Mouse (Mus musculus) stomach, postnatal 0 days (tissue): ENCODE results near the gene Nhsl1. TPM values are rescaled to one million over a fixed set of nuclear protein-coding genes. Genes with fewer than 3 reads are reported as not detected.

Experiments
- ATAC-seq: fragments of 200-750 bp; cut with Nextera tagmentation; 2 replicates; pipeline ENCODE4 v1.8.0; 2017; ENCODE audit not compliant: low FRiP score, low TSS enrichment
- DNase-seq: peaks from one replicate; pipeline ENCODE4 v3.0.0-alpha.2; 2016; ENCODE audit warnings: low spot score
- H3K27ac ChIP-seq: fragments of 300-500 bp; sonication (generic); replicated peaks from 2 replicates; pipeline ENCODE4 v1.5.1; 2014; ENCODE audit warnings: mild to moderate bottlenecking, control low read depth
- H3K27me3 ChIP-seq: fragments of 300-500 bp; sonication (generic); 2 replicates; pipeline ENCODE4 v1.6.1; 2014; ENCODE audit warnings: low read length; ENCODE audit not compliant: control insufficient read depth, insufficient read depth
- H3K36me3 ChIP-seq: fragments of 300-500 bp; sonication (generic); 2 replicates; pipeline ENCODE4 v1.6.1; 2014; ENCODE audit warnings: low read length, mixed read lengths; ENCODE audit not compliant: control insufficient read depth, insufficient read depth
- H3K4me1 ChIP-seq: fragments of 300-500 bp; sonication (generic); replicated peaks from 2 replicates; pipeline ENCODE4 v1.6.1; 2014; ENCODE audit warnings: antibody characterized with exemption; ENCODE audit not compliant: control insufficient read depth, insufficient read depth
- H3K4me2 ChIP-seq: fragments of 300-500 bp; sonication (generic); replicated peaks from 2 replicates; pipeline ENCODE4 v1.6.1; 2014; ENCODE audit warnings: low read depth, mild to moderate bottlenecking, control low read depth, moderate library complexity
- H3K4me3 ChIP-seq: fragments of 300-500 bp; sonication (generic); 2 replicates; pipeline ENCODE4 v1.5.1; 2014; ENCODE audit warnings: low read depth, low read length, control low read depth
- H3K9ac ChIP-seq: fragments of 300-500 bp; sonication (generic); 2 replicates; pipeline ENCODE4 v1.6.1; 2014; ENCODE audit warnings: mild to moderate bottlenecking, low read length, control low read depth, mixed read lengths
- H3K9me3 ChIP-seq: fragments of 300-500 bp; sonication (generic); 2 replicates; pipeline ENCODE4 v1.6.1; 2016; ENCODE audit warnings: low read length; ENCODE audit not compliant: control insufficient read depth
- CTCF ChIP-seq: IDR thresholded peaks from 2 replicates; pipeline ENCODE4 v1.5.1; 2016; ENCODE audit warnings: antibody characterized with exemption, low read depth, mild to moderate bottlenecking, moderate library complexity
- EP300 ChIP-seq: optimal IDR thresholded peaks from 2 replicates; pipeline ENCODE3; 2016; ENCODE audit warnings: antibody characterized with exemption
- WGBS: fragments of 180-500 bp; shearing (Covaris S2); extraction: QIAGEN DNeasy Blood & Tissue Kit; methylation state at CpG from one replicate; pipeline ENCODE4 v1.1.7; 2014; 5-methylcytosine and 5-hydroxymethylcytosine counted together
- polyA plus RNA-seq: library from polyadenylated mRNA; unstranded; fragments of >200 nt; fragmentation: Nextera tagmentation; extraction: Ambion mirVana; gene quantifications from 2 replicates; pipeline ENCODE4 v1.2.1, GENCODE M21; 2015

The Nhsl1 gene
- polyA plus RNA-seq, 1 experiment from 2014 or later, result 4.3 TPM

DNA sequence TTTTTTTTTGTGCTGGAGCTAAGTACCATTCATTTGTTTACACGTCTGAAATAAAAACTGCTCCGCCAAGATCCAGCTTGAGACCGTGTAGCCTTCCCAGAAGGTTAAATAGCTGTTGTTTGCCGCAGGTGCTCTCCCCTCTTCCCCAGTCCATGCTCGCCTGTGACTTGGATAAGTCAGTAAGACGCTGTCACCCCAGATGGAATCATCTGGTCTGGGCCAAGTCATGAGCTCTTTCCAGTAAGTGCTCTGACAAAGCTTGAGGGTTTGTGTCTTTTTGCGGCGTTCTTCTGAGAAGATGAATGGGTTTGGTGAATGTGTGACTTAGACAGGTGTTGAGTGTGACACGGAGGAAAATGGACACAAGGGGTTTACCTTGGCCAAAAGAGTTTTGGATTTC lies 89.8 kb downstream of the Nhsl1 start:
- ATAC-seq (no peak), DNase-seq (no peak)
- Histone ChIP-seq H3K27me3 (no peaks in the 10 kb centered on the region), H3K4me1 (peaks cover 6% of the 10 kb centered on the region; the same call in 1 of the 2 replicates), H3K4me2 (peak overlapping the region; percentile 59), H3K27ac (peak overlapping the region; percentile 49; the same call in 1 of the 2 replicates), H3K36me3 (no peaks in the 10 kb centered on the region), H3K9ac (no peak overlapping the region), H3K4me3 (peak overlapping the region; percentile 40), H3K9me3 (no peaks in the 10 kb centered on the region)
- 21% methylated on average over 9 of the region's 9 CpGs for WGBS
- no peak for TF ChIP-seq CTCF
- no peak for TF ChIP-seq EP300

GRCm38 (mm10) chr10:18409068-18409467 lies 90.3 kb downstream of the Nhsl1 start:
- peak overlapping the region; percentile 40; the same call in 1 of the 2 replicates for H3K4me3 ChIP-seq
- H3K4me1 ChIP-seq, result peaks cover 6% of the 10 kb centered on the region; the same call in 1 of the 2 replicates
- ATAC-seq (no peak), DNase-seq (no peak)
- H3K27me3 ChIP-seq, result no peaks in the 10 kb centered on the region
- H3K9ac ChIP-seq, result no peak overlapping the region
- no peaks in the 10 kb centered on the region for H3K9me3 ChIP-seq
- peak overlapping the region; percentile 59 for H3K4me2 ChIP-seq
- H3K36me3 ChIP-seq, result no peaks in the 10 kb centered on the region
- TF ChIP-seq CTCF, result no peak
- TF ChIP-seq EP300, result no peak
- H3K27ac ChIP-seq, result no peak overlapping the region
- WGBS, result 29% methylated on average over 2 of the region's 2 CpGs

DNA sequence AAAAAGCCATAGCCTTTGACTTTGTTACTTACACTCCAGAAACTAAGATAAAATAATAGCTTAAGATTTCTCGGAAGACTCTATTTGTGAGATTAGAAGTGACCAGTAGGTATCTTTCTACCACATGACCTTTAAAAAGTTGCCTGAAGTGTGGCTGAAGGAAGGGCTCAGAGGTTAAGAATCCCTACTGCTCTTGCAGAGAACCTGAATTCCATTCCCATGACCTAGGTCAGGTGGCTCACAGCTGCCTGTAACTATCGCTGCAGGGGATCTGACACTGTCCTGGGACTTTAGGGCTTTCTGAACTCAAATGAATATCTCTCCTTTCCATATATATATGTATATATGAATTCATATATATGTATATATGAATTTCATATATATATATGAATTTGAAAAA lies 92.5 kb downstream of the Nhsl1 start:
- Histone ChIP-seq H3K36me3 (no peaks in the 10 kb centered on the region), H3K4me3 (no peak overlapping the region), H3K4me1 (peaks cover 6% of the 10 kb centered on the region; the same call in 1 of the 2 replicates), H3K9ac (no peak overlapping the region), H3K9me3 (no peaks in the 10 kb centered on the region), H3K27me3 (no peaks in the 10 kb centered on the region), H3K27ac (no peak overlapping the region), H3K4me2 (no peak overlapping the region)
- TF ChIP-seq CTCF, result no peak
- TF ChIP-seq EP300, result no peak
- DNase-seq (no peak), ATAC-seq (no peak)
- WGBS, result 81% methylated on average over 2 of the region's 2 CpGs

- 81% methylated on average over 11 of the region's 11 CpGs for WGBS
- no peak overlapping the region for H3K27ac ChIP-seq
- no peak overlapping the region for H3K4me3 ChIP-seq
- DNase-seq, result no peak
- no peak overlapping the region for H3K9ac ChIP-seq
- H3K9me3 ChIP-seq, result no peaks in the 10 kb centered on the region
- H3K36me3 ChIP-seq, result no peaks in the 10 kb centered on the region
- H3K4me1 ChIP-seq, result no peaks in the 10 kb centered on the region
- TF ChIP-seq EP300 (no peak), CTCF (no peak)
- H3K27me3 ChIP-seq, result no peaks in the 10 kb centered on the region
- ATAC-seq, result no peak
- H3K4me2 ChIP-seq, result no peak overlapping the region
Observed at GRCm38 (mm10) chr10:18415946-18416345, 97.2 kb downstream of the Nhsl1 start.

- Histone ChIP-seq H3K27ac (no peak overlapping the region), H3K4me1 (no peaks in the 10 kb centered on the region), H3K27me3 (no peaks in the 10 kb centered on the region), H3K9ac (no peak overlapping the region; the same call in 1 of the 2 replicates), H3K9me3 (no peaks in the 10 kb centered on the region), H3K36me3 (no peaks in the 10 kb centered on the region), H3K4me3 (no peak overlapping the region), H3K4me2 (no peak overlapping the region)
- DNase-seq (no peak), ATAC-seq (no peak)
- 41% methylated on average over 7 of the region's 7 CpGs for WGBS
- TF ChIP-seq EP300 (no peak), CTCF (no peak)
Observed at GRCm38 (mm10) chr10:18418160-18418559, 99.4 kb downstream of the Nhsl1 start.

GRCm38 (mm10) chr10:18419508-18419907 lies 100.7 kb downstream of the Nhsl1 start:
- Histone ChIP-seq H3K27me3 (no peaks in the 10 kb centered on the region), H3K4me1 (no peaks in the 10 kb centered on the region), H3K9ac (no peak overlapping the region), H3K4me2 (no peak overlapping the region), H3K36me3 (no peaks in the 10 kb centered on the region), H3K9me3 (no peaks in the 10 kb centered on the region), H3K4me3 (no peak overlapping the region), H3K27ac (no peak overlapping the region)
- TF ChIP-seq EP300, result no peak
- no peak for TF ChIP-seq CTCF
- no peak for DNase-seq
- no peak for ATAC-seq
- 73% methylated on average over 10 of the region's 10 CpGs for WGBS
